Mouse (Mus musculus): ENCODE measurements around the gene N6amt1.

The N6amt1 gene

DNA sequence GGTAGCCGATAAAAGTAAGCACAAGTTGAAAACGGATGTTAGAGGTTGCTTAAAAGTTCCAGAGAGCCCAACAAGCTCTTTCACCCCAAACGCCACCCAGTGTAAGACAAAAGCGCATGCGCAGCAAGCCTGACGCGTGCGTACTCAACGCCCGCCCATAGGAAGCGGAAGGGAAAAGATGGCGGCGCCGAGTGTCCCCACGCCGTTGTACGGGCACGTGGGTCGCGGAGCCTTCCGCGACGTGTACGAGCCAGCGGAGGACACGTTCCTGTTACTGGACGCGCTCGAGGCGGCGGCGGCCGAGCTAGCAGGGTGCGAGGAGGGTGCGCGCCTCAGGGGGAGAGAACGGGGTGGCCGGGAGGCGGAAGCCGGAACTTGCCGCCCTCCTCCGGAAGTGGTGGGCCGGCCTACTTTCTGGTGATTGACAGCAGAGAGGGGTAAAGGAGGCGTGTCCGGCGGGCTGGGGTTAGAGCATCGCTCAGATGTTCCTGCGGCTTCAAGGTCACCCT lies at the start of gene N6amt1:
Gene N6amt1 (plus strand): TSS at position 111 of the 509 bp plus-strand sequence.
- DNase-seq (ENCODE audit: low spot score), result peak; percentile 98

DNA sequence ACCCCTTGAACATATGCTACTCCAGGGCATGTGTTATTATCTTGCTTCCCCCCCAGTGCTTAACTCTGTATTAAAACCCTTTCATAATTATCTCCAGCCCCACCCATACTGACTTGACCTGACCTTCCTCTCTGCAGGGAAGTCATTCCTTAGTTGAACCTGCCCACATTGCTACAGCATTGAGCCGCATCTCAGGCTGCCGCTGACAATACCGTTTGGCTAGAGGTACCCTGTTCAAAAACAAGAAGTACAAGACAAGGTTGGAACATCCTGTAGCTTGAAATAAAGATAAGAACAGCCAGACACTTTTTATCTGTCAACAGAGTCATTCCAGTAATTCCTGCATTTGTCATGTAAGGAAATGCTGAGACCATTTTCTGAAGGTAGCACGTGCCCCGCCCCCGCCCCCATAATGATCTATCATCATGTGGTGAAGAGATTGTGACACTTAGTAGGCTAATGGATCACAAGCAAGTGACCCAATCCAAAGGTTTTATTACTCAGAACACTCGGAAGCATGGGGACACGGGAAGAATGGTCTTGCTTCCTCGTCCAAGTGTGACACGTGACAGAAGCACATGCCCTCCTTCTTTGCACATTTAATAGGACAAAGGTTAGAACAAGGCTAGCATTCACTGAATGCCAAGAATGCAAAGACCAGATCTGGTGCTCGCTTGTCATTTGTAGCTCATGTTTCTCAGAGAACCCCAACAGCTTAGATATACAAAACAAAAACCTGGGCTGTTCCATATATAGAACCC lies 48.6 kb upstream of the N6amt1 start:
- DNase-seq (ENCODE audit: low spot score), result no peak

DNA sequence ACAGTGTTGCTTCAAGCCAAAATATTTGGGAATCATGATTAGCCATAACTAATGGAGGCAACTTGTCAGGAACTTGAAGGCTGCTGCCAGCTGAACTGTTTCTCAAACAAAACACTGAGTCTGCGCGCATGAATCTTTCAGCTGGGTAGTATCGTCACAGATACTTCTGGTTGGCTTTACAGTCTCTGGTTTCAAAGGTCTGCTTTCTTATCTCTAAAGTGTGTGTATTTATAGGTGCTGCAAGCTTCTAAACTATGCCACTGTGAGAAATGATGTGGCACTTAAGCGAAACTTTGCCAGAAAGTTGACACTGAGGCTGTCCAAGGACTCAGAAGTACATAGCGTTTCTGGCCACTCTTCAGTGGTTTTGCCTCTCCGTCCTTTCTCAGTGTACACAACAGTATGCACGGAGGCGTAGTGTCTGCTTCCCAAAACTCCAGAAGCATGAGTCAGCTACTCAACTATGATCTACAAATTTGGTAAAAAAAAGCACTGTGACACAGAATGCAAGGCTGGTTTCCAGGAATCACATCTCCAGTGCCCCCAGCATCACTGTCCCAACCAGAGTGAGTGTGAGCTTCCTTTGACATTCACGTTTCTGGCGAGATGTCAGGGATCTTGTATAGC lies 46.8 kb upstream of the N6amt1 start:
- DNase-seq (ENCODE audit: low spot score), result no peak

DNA sequence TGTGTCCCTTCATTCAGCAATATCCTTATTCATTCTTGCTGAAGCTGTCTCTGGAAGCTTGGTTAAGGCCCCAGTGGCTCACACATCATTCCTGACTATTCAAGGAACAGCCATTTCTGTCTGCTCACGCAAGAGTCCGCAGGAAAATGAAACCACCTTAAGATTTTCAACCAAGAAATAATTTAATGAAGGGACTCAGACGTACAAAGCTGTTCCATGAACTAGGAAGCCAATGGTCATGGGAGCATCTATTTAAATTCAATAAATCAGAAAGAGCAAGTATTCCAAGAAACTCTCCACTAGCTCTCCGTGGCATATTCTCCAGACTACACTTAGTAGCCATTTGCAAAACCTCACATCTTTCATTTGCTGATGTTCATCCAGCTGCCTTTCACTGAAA lies 43.3 kb upstream of the N6amt1 start:
- DNase-seq (ENCODE audit: low spot score), result no peak

DNA sequence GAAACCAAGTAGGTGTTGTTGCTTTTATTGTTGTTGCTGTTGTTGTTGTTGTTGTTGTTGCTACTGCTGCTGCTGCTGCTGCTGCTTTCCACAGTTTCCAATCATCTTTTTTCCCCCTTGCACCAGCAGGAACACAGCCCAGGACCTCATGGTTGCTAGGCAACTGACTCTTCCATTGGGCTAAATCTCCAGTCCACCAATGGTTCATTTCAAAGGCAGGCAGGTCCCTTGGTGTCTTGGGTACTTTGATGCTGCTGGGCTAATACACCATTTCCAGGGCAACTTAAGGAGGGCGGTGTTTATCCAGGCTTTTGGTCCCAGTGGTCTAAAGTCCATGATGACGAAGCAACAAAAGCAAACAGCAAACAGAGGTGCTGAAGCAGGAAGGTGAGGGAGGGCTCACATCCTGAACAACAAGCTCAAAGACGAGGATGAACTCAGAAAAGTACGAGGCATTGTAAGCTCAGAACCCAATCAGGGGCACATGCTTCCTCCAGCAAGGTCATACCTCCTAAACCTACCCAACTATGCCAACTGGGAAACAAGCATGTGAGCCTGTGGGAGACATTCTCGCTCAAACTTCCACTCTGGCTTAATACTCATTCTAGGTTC lies 35.7 kb upstream of the N6amt1 start:
- DNase-seq (ENCODE audit: low spot score), result peak; percentile 48

DNA sequence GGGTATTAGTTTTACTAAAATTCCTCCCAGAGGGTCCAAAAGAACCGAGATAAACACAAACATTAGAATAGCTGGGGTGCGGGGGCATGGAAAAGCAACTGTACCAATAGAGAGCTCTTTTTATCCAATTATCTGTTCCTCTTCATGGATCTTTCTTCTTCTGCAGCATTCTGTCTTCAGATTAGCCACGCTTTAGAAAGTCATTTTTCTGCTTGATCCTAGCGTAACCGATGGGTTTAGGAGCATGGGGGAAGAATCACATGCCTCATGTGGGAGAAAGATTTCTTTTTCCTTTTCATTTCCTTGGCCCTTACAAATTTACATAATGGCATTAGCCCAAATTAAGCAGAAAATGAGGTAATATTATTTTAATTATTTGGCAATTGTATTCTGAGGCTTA lies 35.0 kb upstream of the N6amt1 start:
- DNase-seq (ENCODE audit: low spot score), result no peak

DNA sequence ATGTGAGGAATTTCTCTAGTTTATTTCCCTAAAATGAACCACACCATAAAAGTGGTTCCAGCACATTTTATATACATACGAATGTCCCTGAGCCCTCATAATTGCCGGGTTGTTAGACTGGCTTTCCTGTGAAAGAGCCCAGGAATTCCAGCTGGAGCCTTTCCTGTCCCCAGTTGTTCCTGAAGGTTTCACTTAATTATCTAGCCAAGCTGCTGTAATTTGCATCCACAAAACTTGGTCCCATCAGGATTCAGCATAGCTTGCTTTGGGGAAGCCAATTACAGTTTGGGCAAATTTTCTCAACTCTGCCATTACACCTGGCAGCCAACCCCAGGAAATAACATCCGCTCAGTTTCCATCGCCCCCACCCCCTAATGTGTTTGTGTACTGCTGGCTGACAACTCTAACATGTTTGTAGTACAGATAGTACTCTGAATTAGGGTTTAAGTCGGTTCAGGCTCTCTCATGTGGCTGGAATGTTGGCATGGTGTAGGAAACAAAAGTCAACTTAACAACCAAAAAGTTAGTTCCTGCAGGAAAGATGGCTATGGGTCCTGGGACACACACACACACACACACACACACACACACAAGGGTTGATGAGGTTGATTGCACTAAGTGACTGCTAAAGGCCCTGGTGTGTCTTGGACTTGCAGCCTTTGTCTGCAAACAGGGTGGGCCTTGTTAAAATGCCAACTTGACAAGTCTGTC lies 34.3 kb upstream of the N6amt1 start:
- no peak for DNase-seq (ENCODE audit: low spot score)

DNA sequence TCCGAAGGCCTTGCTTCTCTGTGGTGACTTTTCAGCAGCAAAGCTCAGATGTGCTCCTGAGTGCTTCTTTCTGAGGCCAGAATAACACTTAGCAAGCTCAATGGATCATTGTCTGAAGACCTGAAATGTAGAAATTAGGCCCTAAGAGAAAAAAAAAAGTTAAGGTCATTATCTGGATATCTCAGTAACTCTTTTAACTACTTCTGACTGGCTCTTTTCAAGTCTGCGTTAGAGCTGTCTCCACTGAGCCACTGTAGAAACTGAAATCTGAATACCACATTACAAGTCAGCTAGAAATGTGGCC lies 33.8 kb upstream of the N6amt1 start:
- no peak for DNase-seq (ENCODE audit: low spot score)

DNA sequence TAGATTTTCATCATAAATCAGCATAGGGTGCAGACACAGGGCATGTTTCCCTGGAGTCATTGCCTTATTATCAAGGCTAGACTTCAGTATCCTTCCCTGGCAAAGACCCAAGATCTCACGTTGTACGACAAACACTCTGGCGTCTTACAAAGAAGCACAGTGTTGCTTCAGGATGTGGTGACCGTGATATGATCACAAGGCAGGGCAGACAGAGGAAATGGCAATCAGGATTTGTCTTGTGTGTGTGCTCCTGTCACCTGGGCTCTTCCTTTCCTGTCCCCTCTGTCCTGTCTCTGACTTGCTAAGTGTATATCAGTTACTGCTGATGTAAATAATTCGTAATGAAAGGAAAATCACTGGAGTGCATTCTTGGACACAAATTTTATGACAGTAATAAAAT lies 29.4 kb upstream of the N6amt1 start:
- no peak for DNase-seq (ENCODE audit: low spot score)

DNA sequence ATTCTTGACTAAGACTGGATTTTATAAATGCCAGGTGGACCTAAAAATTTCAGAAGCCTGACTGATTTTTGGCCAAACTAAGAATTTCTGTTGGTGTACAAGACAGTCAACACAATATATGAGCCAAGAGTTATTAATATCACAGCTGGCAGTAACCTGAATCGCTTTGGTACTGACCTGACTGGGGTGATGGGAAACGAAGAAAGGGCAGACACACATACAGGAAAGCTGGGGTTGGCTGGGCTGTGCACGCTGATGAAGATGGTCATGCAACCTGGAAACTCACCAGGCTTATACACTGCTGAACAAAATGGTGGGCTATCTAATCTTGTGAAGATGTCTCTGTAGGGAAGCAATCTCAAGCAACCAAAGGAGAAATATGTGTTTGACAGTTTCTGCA lies 24.0 kb upstream of the N6amt1 start:
- DNase-seq (ENCODE audit: low spot score), result no peak

DNA sequence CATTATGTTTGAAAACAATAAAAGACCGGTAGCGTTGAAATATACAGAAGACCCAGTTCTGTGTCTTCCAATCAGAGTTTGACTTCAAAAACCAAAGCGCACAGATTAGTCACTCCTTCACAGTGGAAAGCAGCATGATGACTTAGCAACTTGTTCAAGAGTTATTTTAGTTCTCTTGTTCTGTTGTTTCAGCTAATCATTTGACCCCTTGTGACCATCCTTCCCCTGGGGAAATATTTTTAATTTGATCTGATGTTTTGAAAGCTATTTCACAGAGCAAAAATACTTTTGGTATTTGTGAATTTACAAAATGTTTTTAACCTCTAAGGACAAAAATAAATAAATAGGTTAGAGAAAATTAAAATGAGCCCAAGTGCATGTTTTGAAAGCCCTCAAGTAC lies 19.2 kb upstream of the N6amt1 start:
- no peak for DNase-seq (ENCODE audit: low spot score)

DNA sequence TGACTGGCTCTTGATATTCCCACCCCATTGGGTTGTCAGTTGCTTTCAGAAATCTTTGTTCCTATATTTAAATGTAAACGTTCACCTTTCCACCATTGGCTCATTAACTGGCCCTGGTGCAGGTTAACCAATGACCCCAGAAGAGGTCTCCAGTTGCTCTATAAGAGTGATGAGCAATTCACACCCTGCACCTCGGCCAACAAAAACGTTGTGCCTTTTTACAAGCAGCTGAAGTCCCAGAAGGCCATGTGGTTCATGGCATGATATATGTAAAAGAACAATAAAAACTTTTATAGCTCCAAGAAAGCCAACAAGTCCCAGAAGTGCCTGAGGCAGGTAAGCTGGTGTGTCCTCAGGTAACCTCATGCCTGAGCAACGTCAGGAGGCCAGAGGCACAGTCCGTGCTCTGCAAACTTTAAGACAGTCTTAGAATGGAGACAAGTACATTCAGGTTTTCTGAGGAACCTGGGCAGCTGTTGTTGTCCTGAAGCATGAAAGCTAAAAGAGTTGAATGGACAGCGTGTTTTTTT lies 12.9 kb upstream of the N6amt1 start:
- DNase-seq (ENCODE audit: low spot score), result no peak

DNA sequence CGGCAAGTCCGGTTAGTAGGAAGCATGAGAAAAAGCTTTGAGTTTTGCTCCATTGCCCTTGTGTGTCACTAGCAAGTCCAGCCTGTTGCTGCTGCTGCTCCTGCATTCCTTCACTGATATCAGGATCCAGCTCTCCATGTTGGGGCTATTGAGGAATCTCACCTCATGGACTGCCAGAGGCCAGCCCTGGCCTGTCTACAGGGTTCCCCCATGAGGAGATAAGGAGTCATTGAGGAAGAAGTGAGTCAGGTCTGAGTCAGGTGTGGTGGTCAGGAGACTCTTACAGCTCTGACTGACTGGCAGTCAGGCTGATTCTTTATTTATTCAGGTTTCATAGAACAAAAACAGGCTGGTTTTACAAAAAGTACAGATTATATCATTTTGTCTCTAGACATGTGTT lies 5.9 kb upstream of the N6amt1 start:
- DNase-seq (ENCODE audit: low spot score), result no peak

DNA sequence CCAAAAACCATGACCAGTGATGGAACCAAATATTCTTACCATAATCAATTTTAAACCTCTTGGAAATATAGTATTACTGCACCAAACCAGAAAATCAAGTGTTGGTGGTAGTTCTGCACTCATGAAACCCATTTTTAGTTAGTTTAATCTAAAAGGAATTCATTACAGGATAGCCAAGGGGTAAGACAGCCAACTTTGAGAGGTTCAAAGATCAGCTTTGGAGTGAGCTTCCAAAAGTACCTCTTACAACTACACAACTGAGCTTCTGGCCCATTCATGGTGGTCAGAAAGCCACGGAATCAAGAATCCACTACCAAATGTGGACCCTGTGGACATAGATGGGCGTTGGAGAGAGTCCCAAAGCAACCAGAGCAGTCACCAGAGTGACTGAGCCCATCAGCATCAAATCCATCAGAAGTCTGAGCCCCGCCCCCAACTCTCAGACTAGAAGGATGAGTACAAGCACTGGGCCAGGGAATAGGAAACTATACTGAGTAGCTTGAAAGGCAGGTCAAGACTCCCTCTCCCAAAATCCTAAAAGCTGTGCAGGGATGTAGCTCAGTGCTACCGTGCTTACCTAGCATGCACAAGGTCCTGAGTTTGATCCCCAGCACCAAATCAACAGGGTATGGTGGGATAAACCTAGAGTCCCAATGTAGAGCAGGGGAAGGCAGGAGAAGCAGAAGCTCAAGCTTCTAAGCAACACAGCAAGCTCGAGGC lies 2.4 kb upstream of the N6amt1 start:
- no peak for DNase-seq (ENCODE audit: low spot score)

DNA sequence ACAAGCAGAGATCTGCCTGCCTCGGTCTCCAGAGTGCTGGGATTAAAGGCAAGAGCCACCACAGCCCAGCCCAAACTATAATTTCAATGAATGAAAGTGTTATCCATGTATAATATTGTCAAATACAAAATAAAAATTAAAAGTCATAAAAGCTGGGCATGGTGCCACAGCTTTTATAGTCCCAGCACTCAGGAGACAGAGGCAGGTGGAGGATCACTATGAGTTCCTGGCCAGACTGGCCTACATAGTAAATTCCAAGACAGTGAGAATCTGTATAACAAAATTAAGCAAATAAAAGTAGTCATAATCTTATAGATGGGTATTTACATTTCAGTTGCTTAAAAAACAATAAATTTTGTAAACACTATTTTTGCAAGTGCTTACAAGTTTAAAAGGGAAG lies 380 bp upstream of the N6amt1 start:
- DNase-seq (ENCODE audit: low spot score), result no peak

DNA sequence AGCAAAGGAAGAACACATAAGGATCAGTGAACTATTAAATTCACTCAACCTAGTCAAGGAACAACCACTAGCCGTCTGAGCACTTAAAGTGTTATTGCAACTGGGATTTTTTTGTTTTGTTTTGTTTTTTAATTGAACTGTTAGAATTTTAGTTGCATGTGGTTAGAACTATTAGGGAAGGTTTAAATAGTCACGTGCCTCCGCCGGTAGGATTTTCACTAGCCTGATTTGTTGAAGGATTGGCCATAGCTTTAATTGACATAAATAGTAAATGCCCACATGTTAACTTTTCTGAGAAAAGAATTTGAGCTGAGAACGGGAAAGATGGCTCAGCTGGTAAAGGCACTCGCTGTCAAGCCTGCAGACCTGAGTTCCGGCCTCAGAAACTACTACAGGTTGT lies 763 bp downstream of the N6amt1 start:
- no peak for DNase-seq (ENCODE audit: low spot score)

DNA sequence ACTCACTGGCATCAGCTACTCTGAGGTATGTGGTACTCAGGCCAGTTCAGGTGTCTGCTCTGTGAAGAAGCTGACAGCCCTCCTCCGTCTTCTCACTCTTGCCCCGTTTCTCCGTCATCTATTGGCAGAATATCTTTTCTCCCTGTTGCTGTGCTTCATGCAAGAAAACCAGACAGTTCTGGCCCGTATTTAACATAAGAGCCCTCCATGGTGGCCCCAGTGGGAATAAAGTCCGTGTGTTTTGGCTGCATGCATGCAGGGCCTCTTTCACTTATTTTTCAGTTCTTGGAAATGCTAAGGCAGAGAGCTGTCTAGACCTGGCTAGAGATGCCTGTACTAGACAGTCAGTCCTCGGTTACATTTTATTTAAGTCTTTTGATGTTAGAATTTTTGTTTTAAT lies 6.1 kb downstream of the N6amt1 start:
- no peak for DNase-seq (ENCODE audit: low spot score)

DNA sequence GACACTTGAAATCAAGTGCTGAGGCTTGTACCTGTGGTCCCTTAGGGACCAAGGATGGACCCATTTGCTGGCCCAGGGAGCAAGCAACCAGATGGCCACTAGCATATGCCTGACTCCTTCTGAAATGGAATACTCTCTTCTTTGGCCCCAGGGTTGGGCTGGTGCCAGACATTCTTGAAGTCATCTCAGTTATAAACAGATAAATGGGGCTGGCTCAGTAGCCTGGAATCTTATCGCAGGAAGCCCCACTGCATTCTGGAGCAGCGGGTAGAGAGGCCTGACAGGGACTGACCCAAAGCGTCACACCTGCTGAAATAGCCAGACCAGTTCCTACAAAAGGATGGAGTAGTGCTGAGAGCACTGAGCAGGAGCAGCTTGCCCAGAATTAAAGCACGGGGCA lies 10.2 kb downstream of the N6amt1 start:
- no peak for DNase-seq (ENCODE audit: low spot score)

DNA sequence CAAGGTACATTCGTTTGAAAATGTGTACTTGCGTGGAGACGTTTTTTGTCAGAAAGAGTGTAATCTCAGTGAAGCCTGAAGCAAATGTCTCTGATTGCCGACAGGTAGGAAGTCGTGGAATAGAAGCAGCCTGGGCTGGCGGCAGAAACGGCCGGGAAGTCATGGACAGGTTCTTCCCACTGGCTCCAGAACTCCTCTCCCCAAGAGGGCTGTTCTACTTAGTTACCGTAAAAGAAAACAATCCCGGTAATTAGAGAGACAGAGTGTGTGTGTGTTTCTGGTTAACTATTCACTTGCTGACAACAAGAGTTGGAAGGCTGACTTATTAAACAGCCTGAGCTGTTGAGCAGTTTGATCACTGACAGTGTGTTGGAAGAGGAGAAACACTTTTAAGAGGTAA lies 12.1 kb downstream of the N6amt1 start:
- DNase-seq (ENCODE audit: low spot score), result no peak

DNA sequence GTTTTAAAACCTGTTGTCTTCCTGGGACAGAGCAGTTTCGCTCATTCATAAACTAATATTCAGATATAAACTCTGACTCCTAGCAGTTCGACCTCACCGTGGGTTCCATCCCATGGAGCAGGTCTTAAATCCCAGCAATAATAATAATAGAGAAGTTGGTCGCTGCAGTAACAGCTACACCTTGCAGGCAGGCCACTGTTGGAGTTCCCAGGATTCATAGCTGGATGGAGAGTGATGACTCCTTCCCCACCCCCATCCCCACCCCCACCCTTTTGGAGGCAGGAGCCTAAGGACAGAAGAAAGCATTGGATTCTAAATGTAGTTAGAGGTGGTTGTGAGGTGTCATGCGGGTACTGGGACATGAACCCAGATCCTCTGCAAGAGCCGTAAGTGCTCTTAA lies 12.5 kb downstream of the N6amt1 start:
- DNase-seq (ENCODE audit: low spot score), result no peak

DNA sequence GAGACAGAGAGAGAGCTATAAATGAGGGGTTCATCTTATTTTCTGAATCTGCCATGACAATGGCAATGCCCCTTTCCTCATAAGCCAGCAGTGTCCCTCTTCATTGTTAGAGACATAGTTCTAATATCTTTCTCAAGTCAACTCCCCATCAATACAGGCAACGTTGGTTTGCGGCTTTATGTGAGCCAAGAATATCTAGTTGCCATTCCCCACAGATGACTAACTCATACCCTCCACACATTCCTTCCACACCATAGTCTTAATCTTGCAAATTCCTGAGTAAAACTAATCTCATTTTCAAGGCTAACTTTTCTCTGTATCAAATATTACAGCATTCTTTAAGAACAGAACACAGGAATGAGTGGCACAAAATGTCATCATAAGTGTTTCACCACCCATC lies 29.0 kb downstream of the N6amt1 start:
- DNase-seq (ENCODE audit: low spot score), result no peak

DNA sequence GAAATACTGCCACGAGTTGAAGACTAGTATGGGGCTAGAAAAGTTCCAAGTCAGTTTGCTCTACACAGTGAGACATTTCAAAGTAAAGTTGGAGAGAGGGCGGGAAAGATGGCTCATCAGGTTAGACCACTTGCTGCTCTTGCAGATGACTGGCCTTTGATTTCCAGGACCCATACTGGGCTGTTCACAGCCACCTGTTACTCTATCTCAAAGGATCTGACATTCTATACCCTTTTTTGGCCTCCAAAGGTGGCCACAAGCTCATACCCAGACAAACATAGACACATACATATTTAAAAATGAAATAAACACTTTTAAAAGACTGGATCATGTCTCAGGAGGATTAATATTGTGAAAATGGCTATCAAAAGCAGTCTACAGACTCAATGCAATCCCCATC lies 30.4 kb downstream of the N6amt1 start:
- no peak for DNase-seq (ENCODE audit: low spot score)

Data from embryo, embryonic 10 days (tissue).